Mouse (Mus musculus) neural tube, embryonic 11.5 days (tissue): ENCODE data around the gene Serpina3i. TPM values are rescaled to one million over a fixed set of nuclear protein-coding genes. Genes with fewer than 3 reads are reported as not detected.
"Not testable (repeated sequence)": the region's sequence is repeated elsewhere in the genome, so short reads cannot be mapped to it uniquely, and the experiment has no call there.

Experiments used
- ATAC-seq: fragments of 200-750 bp; cut with Nextera tagmentation; 2 replicates; pipeline ENCODE4 v1.8.0; 2017; ENCODE audit warnings: moderate number of reproducible peaks, mild to moderate bottlenecking, moderate TSS enrichment, moderate library complexity; ENCODE audit not compliant: insufficient read depth, low FRiP score, low TSS enrichment
- DNase-seq: peaks from one replicate; pipeline ENCODE4 v3.0.0-alpha.2; 2015; ENCODE audit warnings: low spot score
- H3K27ac ChIP-seq: fragments of 300-500 bp; sonication (generic); 2 replicates; pipeline ENCODE4 v1.5.1; 2014; ENCODE audit warnings: low read depth, mild to moderate bottlenecking, low read length
- H3K27me3 ChIP-seq: fragments of 300-500 bp; sonication (generic); 2 replicates; pipeline ENCODE4 v1.6.1; 2014; ENCODE audit warnings: mild to moderate bottlenecking, low read length, mixed read lengths; ENCODE audit not compliant: control insufficient read depth, insufficient read depth
- H3K36me3 ChIP-seq: fragments of 300-500 bp; sonication (generic); 2 replicates; pipeline ENCODE4 v1.6.1; 2014; ENCODE audit warnings: mild to moderate bottlenecking, low read length, moderate library complexity, mixed read lengths; ENCODE audit not compliant: control insufficient read depth, insufficient read depth
- H3K4me1 ChIP-seq: fragments of 300-500 bp; sonication (generic); 2 replicates; pipeline ENCODE4 v1.6.1; 2014; ENCODE audit warnings: low read length, mixed read lengths; ENCODE audit not compliant: control insufficient read depth, insufficient read depth
- H3K4me2 ChIP-seq: fragments of 300-500 bp; sonication (generic); 2 replicates; pipeline ENCODE4 v1.6.1; 2014; ENCODE audit warnings: low read depth, mild to moderate bottlenecking, moderate library complexity
- H3K4me3 ChIP-seq: fragments of 300-500 bp; sonication (generic); 2 replicates; pipeline ENCODE4 v1.5.1; 2014; ENCODE audit warnings: low read depth, low read length
- H3K9ac ChIP-seq: fragments of 300-500 bp; sonication (generic); 2 replicates; pipeline ENCODE4 v1.6.1; 2014; ENCODE audit warnings: mild to moderate bottlenecking, low read length
- H3K9me3 ChIP-seq: fragments of 300-500 bp; sonication (generic); 2 replicates; pipeline ENCODE4 v1.6.1; 2016; ENCODE audit warnings: low read length; ENCODE audit not compliant: control insufficient read depth
- WGBS: fragments of 180-500 bp; shearing (Covaris S2); extraction: QIAGEN DNeasy Blood & Tissue Kit; methylation state at CpG from one replicate; pipeline ENCODE4 v1.1.7; 2014; 5-methylcytosine and 5-hydroxymethylcytosine counted together
- polyA plus RNA-seq: library from polyadenylated mRNA; unstranded; fragments of >200 nt; fragmentation: Nextera tagmentation; extraction: Ambion mirVana; gene quantifications from 2 replicates; pipeline ENCODE4 v1.2.1, GENCODE M21; 2014

Serpina3i gene
- polyA plus RNA-seq, 1 experiment from 2014 or later, result 0.13 TPM

DNA sequence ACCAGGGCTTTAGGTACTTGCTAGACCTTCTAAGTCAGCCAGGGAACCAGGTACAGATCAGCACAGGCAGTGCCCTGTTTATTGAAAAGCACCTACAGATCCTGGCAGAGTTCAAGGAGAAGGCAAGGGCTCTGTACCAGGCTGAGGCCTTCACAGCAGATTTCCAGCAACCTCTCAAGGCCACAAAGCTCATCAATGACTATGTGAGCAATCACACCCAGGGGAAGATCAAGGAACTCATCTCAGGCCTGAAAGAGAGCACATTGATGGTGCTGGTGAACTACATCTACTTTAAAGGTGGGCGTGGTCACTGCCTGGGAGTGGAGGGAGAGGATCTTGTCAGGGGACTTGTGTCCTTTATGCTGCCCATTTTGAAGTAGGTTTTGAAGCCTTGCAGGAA is 24.9 kb upstream of the Serpina3i start:
- not testable (repeated sequence) for H3K36me3 ChIP-seq, H3K27ac ChIP-seq, H3K27me3 ChIP-seq, ATAC-seq, DNase-seq, H3K4me3 ChIP-seq, H3K9ac ChIP-seq, H3K4me1 ChIP-seq, H3K4me2 ChIP-seq, H3K9me3 ChIP-seq
- 91% methylated on average over 1 of the region's 1 CpGs for WGBS

DNA sequence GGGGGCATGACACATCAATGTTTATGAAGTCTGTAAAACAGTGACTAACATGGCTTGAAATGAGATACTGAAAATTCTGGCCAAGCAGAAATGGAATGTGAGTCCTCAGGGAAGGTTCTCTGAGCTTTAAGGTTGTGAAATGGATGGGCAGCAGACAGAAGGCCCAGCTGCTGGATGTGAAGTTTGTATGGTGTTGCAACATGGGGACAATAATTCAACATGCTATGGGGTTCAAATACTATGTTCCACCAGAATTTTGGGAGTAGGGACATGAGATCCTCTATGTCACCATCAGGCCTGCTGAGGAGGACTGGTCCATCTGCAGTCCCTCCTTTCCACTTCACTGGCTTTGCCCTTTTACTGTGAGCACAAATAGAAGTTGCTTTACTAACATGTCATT is 19.6 kb upstream of the Serpina3i start:
- Histone ChIP-seq H3K27ac (no peak overlapping the region), H3K4me2 (no peak overlapping the region), H3K9ac (no peak overlapping the region), H3K36me3 (no peaks in the 10 kb centered on the region), H3K4me3 (no peak overlapping the region), H3K4me1 (peaks cover 8% of the 10 kb centered on the region; the same call in 1 of the 2 replicates), H3K9me3 (no peaks in the 10 kb centered on the region), H3K27me3 (no peaks in the 10 kb centered on the region)
- ATAC-seq, result no peak
- DNase-seq, result no peak

DNA sequence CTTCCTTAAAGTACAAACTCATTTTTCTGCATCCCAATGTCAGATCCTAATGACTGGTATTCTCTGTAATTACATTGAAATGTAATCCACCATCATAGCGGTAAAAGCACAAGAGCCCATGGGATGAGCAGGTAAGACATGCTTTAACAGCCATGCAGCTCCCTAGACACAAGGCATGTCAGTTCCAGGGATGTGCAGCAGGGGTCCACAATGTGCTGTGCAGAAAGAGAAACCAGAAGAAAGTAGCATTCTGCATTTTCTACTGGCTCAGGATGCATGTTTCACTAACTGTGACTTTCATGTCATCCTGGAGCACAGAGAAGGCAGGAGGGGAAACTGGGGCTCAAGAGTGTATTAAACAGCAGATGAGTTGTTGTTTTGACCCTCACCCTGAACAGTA is 17.8 kb upstream of the Serpina3i start:
- H3K9ac ChIP-seq, result no peak overlapping the region
- no peak overlapping the region for H3K4me3 ChIP-seq
- H3K4me2 ChIP-seq, result no peak overlapping the region
- WGBS, result 71% methylated on average over 1 of the region's 1 CpGs
- H3K9me3 ChIP-seq, result no peaks in the 10 kb centered on the region
- DNase-seq, result no peak
- no peaks in the 10 kb centered on the region for H3K36me3 ChIP-seq
- ATAC-seq, result no peak
- no peaks in the 10 kb centered on the region for H3K27me3 ChIP-seq
- no peak overlapping the region for H3K27ac ChIP-seq
- peaks cover 8% of the 10 kb centered on the region; the same call in 1 of the 2 replicates for H3K4me1 ChIP-seq

GRCm38 (mm10) chr12:104245595-104245994 is 17.3 kb upstream of the Serpina3i start:
- 79% methylated on average over 3 of the region's 3 CpGs for WGBS
- ATAC-seq (no peak), DNase-seq (no peak)
- Histone ChIP-seq H3K9ac (no peak overlapping the region), H3K4me3 (no peak overlapping the region), H3K27ac (no peak overlapping the region), H3K9me3 (no peaks in the 10 kb centered on the region), H3K4me2 (no peak overlapping the region), H3K4me1 (peaks cover 8% of the 10 kb centered on the region; the same call in 1 of the 2 replicates), H3K27me3 (no peaks in the 10 kb centered on the region), H3K36me3 (no peaks in the 10 kb centered on the region)

DNA sequence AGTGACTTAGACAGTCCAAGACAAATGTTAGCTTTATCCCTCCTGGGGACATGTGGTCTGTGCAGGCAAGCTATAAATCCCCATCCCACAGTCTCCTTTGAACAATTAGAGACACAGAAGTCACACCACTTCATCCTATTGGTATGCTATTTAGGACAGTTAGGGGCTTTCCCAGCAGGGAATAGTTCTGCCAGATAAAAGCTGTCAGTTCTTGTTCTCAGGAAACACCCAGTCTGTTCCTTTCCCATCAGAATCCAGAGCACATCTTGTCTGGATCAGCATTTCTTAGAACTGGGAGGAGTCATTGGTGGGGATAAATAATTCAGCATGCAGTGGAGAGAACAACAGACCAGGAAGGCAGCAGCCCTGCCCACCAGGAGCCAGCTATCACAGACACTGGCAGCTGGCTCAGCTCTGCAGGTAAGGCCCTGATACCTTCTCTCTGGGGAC is 15.3 kb upstream of the Serpina3i start:
- no peak overlapping the region for H3K4me3 ChIP-seq
- H3K9me3 ChIP-seq, result no peaks in the 10 kb centered on the region
- H3K36me3 ChIP-seq, result no peaks in the 10 kb centered on the region
- H3K4me1 ChIP-seq, result peaks cover 8% of the 10 kb centered on the region; the same call in 1 of the 2 replicates
- no peaks in the 10 kb centered on the region for H3K27me3 ChIP-seq
- ATAC-seq (peak; percentile 84), DNase-seq (no peak)
- H3K9ac ChIP-seq, result no peak overlapping the region
- H3K27ac ChIP-seq, result peak overlapping the region; percentile 14; the same call in 1 of the 2 replicates
- no peak overlapping the region for H3K4me2 ChIP-seq

DNA sequence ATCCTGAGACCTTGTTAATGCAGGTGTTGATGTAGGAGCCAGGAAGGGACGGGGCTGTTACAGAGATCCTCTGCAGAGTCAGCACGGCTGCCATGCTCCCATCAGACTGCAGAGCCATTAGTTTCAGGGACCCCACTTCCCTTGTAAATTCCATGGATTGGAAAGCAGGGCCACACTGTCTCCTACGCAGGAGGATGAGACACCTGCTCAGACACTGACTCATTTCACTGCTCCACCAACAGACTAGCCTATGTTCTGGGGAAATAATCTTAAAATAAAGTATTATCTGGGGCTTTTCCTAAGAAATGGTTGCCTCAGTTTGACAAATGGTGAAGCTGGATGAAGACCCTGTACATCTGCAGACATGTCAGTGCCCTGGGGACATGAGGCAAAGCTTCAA is 14.7 kb upstream of the Serpina3i start:
- Histone ChIP-seq H3K9ac (no peak overlapping the region), H3K4me2 (no peak overlapping the region), H3K9me3 (no peaks in the 10 kb centered on the region), H3K4me3 (no peak overlapping the region), H3K27ac (no peak overlapping the region; the same call in 1 of the 2 replicates), H3K36me3 (no peaks in the 10 kb centered on the region), H3K27me3 (no peaks in the 10 kb centered on the region), H3K4me1 (peaks cover 8% of the 10 kb centered on the region; the same call in 1 of the 2 replicates)
- ATAC-seq, result 0 out of 2 replicates have a peak, but pooled peaks have one; percentile 8
- no peak for DNase-seq
- WGBS, result 65% methylated on average over 3 of the region's 3 CpGs

DNA sequence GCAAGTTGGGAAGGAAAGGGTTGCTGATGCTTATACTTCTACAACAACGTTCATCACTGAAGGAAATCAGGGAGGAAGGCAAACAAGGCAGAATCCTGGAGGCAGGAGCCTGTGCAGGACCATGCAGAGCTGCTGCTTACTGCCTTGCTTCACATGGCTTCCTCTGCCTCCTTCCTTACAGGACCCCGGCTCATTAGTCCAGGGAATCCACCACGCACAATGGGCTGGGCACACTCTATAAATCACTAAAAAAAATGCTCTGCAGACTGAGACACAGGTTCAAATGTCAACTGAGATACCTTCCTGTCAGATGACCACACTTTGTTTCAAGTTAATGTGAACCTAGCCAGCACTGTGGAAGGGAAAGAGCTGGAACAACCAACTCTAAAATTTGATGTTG is 1.9 kb upstream of the Serpina3i start:
- Histone ChIP-seq H3K27ac (no peak overlapping the region), H3K4me3 (no peak overlapping the region), H3K4me2 (no peak overlapping the region), H3K27me3 (no peaks in the 10 kb centered on the region), H3K4me1 (no peaks in the 10 kb centered on the region), H3K9me3 (no peaks in the 10 kb centered on the region), H3K36me3 (no peaks in the 10 kb centered on the region), H3K9ac (no peak overlapping the region)
- ATAC-seq (no peak), DNase-seq (no peak)
- 53% methylated on average over 3 of the region's 3 CpGs for WGBS

- no peak for ATAC-seq
- no peaks in the 10 kb centered on the region for H3K4me1 ChIP-seq
- 88% methylated on average over 3 of the region's 3 CpGs for WGBS
- H3K4me2 ChIP-seq, result no peak overlapping the region
- H3K27ac ChIP-seq, result no peak overlapping the region
- H3K9me3 ChIP-seq, result no peaks in the 10 kb centered on the region
- H3K27me3 ChIP-seq, result no peaks in the 10 kb centered on the region
- no peak for DNase-seq
- H3K36me3 ChIP-seq, result no peaks in the 10 kb centered on the region
- H3K4me3 ChIP-seq, result no peak overlapping the region
- no peak overlapping the region for H3K9ac ChIP-seq
These were observed 3.5 kb downstream of the Serpina3i start for GRCm38 (mm10) chr12:104266374-104266773.

- Histone ChIP-seq H3K27ac (no peak overlapping the region), H3K9ac (no peak overlapping the region), H3K4me3 (no peak overlapping the region), H3K4me1 (no peaks in the 10 kb centered on the region), H3K4me2 (no peak overlapping the region), H3K36me3 (no peaks in the 10 kb centered on the region), H3K27me3 (no peaks in the 10 kb centered on the region), H3K9me3 (no peaks in the 10 kb centered on the region)
- no peak for ATAC-seq
- 88% methylated on average over 18 of the region's 18 CpGs for WGBS
- no peak for DNase-seq
These were observed 15.5 kb downstream of the Serpina3i start for GRCm38 (mm10) chr12:104278216-104279055.
